In genomic region chr10:85916498-85917309, GRCm38 (mm10) we compare ENCODE assay signal across 8 mouse cellular contexts. TPM values are rescaled to one million over a fixed set of nuclear protein-coding genes. Genes with fewer than 3 reads are reported as not detected.
DNase-seq lines count a peak whose midpoint lies in the region; ATAC-seq and TF ChIP-seq lines count a peak whose summit lies in the region.

Gene Prdm4, minus strand, starts transcription at chr10:85917142.

- DNase-seq in CH12.LX (ENCODE audit: extremely low read depth): peak; percentile 99
- peak; percentile 98 for DNase-seq in c-Kit-positive CD71-positive TER-119-negative erythroid progenitor cells, embryonic 14.5 days (ENCODE audit: low read depth)
- peak; percentile 98 for DNase-seq in forebrain, embryonic 11.5 days (ENCODE audit: low spot score)
- DNase-seq in kidney, postnatal 36 days: peak; percentile 99
- peak; percentile 99 for DNase-seq in telencephalon, adult 2 months (ENCODE audit: low read depth, low spot score)

- no peak for TF ChIP-seq EP300 in CH12.LX (IDR thresholded peaks at IDR 0.05; ENCODE audit: low read length)

- no peaks in the 10 kb centered on the region for H3K9me3 ChIP-seq in CH12.LX (replicated peaks; ENCODE audit: low read length)
- no peaks in the 10 kb centered on the region for H3K9me3 ChIP-seq in forebrain, embryonic 11.5 days (ENCODE audit: control insufficient read depth, low read length)
- no peaks in the 10 kb centered on the region for H3K9me3 ChIP-seq in heart, embryonic 16.5 days (replicated peaks; ENCODE audit: control insufficient read depth, low read length)
- H3K9me3 ChIP-seq in liver, embryonic 15.5 days (replicated peaks): no peaks in the 10 kb centered on the region
- no peaks in the 10 kb centered on the region for H3K9me3 ChIP-seq in neural tube, embryonic 12.5 days

- peaks cover 24% of the 10 kb centered on the region for H3K79me2 ChIP-seq in CH12.LX (replicated peaks; ENCODE audit: control insufficient read depth, extremely low read depth, insufficient read depth, poor library complexity, severe bottlenecking)

- WGBS in forebrain, embryonic 11.5 days: under 1% methylated on average over 80 of the region's 90 CpGs
- under 1% methylated on average over 82 of the region's 90 CpGs for WGBS in heart, embryonic 16.5 days
- WGBS in liver, embryonic 15.5 days (ENCODE audit: insufficient replicate concordance): under 1% methylated on average over 79 of the region's 90 CpGs
- under 1% methylated on average over 78 of the region's 90 CpGs for WGBS in neural tube, embryonic 12.5 days

- no peak for TF ChIP-seq CTCF in CH12.LX (conservative IDR thresholded peaks at IDR 0.05 in 1 of 2, IDR thresholded peaks at IDR 0.05 in 1 of 2; ENCODE audit: low read depth in 2 of 2, low read length in 2 of 2)

- peak within 1 kb of the TSS; percentile 92 for H3K9ac ChIP-seq in CH12.LX (ENCODE audit: insufficient read depth, low read depth)
- peak within 1 kb of the TSS; percentile 86 for H3K9ac ChIP-seq in forebrain, embryonic 11.5 days (ENCODE audit: low read length)
- H3K9ac ChIP-seq in heart, embryonic 16.5 days (ENCODE audit: low read length): peak within 1 kb of the TSS; percentile 85
- peak within 1 kb of the TSS; percentile 82 for H3K9ac ChIP-seq in liver, embryonic 15.5 days
- H3K9ac ChIP-seq in neural tube, embryonic 12.5 days: peak within 1 kb of the TSS; percentile 87

- in situ Hi-C loops in CH12.LX (cut with MboI; ENCODE audit: low pct_ligation_motif_present, low pct_unique_long_range_greater_than_20kb, low sequenced_read_pairs): no loop called here

- peak within 1 kb of the TSS; percentile 35; the same call in 1 of the 2 replicates for H3K27ac ChIP-seq in CH12.LX (ENCODE audit: insufficient read depth, low read depth)
- peak within 1 kb of the TSS; percentile 50 for H3K27ac ChIP-seq in forebrain, embryonic 11.5 days (ENCODE audit: low read depth, low read length)
- peak within 1 kb of the TSS; percentile 85 for H3K27ac ChIP-seq in heart, embryonic 16.5 days (ENCODE audit: low read length)
- H3K27ac ChIP-seq in liver, embryonic 15.5 days (replicated peaks): peak within 1 kb of the TSS; percentile 90
- peak within 1 kb of the TSS; percentile 59; the same call in 1 of the 2 replicates for H3K27ac ChIP-seq in neural tube, embryonic 12.5 days

- H3K4me3 ChIP-seq in CH12.LX (replicated peaks in 1 of 3; ENCODE audit: low read depth in 2 of 3, low read length in 2 of 3, poor library complexity in 1 of 3): peak within 1 kb of the TSS; percentile 65 to 93 (median 91)
- peak within 1 kb of the TSS; percentile 91 for H3K4me3 ChIP-seq in forebrain, embryonic 11.5 days (ENCODE audit: low read depth, low read length)
- peak within 1 kb of the TSS; percentile 84 for H3K4me3 ChIP-seq in heart, embryonic 16.5 days (ENCODE audit: low read length)
- H3K4me3 ChIP-seq in liver, embryonic 15.5 days (replicated peaks): peak within 1 kb of the TSS; percentile 78
- peak within 1 kb of the TSS; percentile 98 for H3K4me3 ChIP-seq in neural tube, embryonic 12.5 days

- H3K27me3 ChIP-seq in CH12.LX (replicated peaks): peaks cover 13% of the 10 kb centered on the region
- H3K27me3 ChIP-seq in forebrain, embryonic 11.5 days (ENCODE audit: control insufficient read depth, insufficient read depth, low read length): no peaks in the 10 kb centered on the region
- peaks cover 4% of the 10 kb centered on the region; the same call in 1 of the 2 replicates for H3K27me3 ChIP-seq in heart, embryonic 16.5 days (ENCODE audit: control insufficient read depth, insufficient read depth, low read length)
- peaks cover 14% of the 10 kb centered on the region for H3K27me3 ChIP-seq in liver, embryonic 15.5 days
- no peaks in the 10 kb centered on the region; the same call in 1 of the 2 replicates for H3K27me3 ChIP-seq in neural tube, embryonic 12.5 days (replicated peaks)

- peak; percentile 99 for ATAC-seq in forebrain, embryonic 11.5 days (replicated peaks; ENCODE audit: low FRiP score)
- ATAC-seq in heart, embryonic 16.5 days (replicated peaks; ENCODE audit: extremely low read depth, insufficient read depth, low FRiP score): peak; percentile 100
- peak; percentile 98 for ATAC-seq in liver, embryonic 15.5 days (ENCODE audit: insufficient read depth)
- ATAC-seq in neural tube, embryonic 12.5 days (ENCODE audit: low FRiP score, low read depth): peak; percentile 99

- H3K36me3 ChIP-seq in CH12.LX (replicated peaks in 1 of 2; ENCODE audit: control insufficient read depth in 1 of 2, insufficient read depth in 1 of 2, low read length in 1 of 2): peaks cover 23 to 29% of the 10 kb centered on the region in 2 experiments
- no peaks in the 10 kb centered on the region for H3K36me3 ChIP-seq in forebrain, embryonic 11.5 days (ENCODE audit: control insufficient read depth, insufficient read depth, low read length)
- H3K36me3 ChIP-seq in heart, embryonic 16.5 days (ENCODE audit: control insufficient read depth, insufficient read depth): peaks cover 21% of the 10 kb centered on the region
- H3K36me3 ChIP-seq in liver, embryonic 15.5 days (replicated peaks): peaks cover 25% of the 10 kb centered on the region
- peaks cover 27% of the 10 kb centered on the region for H3K36me3 ChIP-seq in neural tube, embryonic 12.5 days

- no peak for TF ChIP-seq RAD21 in CH12.LX (IDR thresholded peaks at IDR 0.05; ENCODE audit: low read depth, low read length)

- peak; percentile 70 for TF ChIP-seq POLR2A in CH12.LX (IDR thresholded peaks at IDR 0.05; ENCODE audit: low read depth, low read length)

- dilution Hi-C loops in CH12.LX (cut with MboI; ENCODE audit: extremely low pct_ligation_motif_present, extremely low pct_unique_long_range_greater_than_20kb, low sequenced_read_pairs): no loop called here

- peak within 1 kb of the TSS; percentile 99 for H3K4me2 ChIP-seq in CH12.LX (ENCODE audit: insufficient read depth, low read depth, poor library complexity, severe bottlenecking)
- H3K4me2 ChIP-seq in forebrain, embryonic 11.5 days (ENCODE audit: low read depth, low read length, severe bottlenecking): peak within 1 kb of the TSS; percentile 54
- H3K4me2 ChIP-seq in heart, embryonic 16.5 days (ENCODE audit: low read depth, low read length): peak within 1 kb of the TSS; percentile 92
- peak within 1 kb of the TSS; percentile 96 for H3K4me2 ChIP-seq in liver, embryonic 15.5 days
- peak within 1 kb of the TSS; percentile 61 for H3K4me2 ChIP-seq in neural tube, embryonic 12.5 days (replicated peaks)

- H3K4me1 ChIP-seq in CH12.LX (ENCODE audit: control insufficient read depth in 1 of 2, insufficient read depth in 2 of 2): peaks cover 5 to 16% of the 10 kb centered on the region in 2 experiments
- peaks cover 12% of the 10 kb centered on the region; the same call in 1 of the 2 replicates for H3K4me1 ChIP-seq in forebrain, embryonic 11.5 days (replicated peaks; ENCODE audit: control insufficient read depth, insufficient read depth, low read length)
- H3K4me1 ChIP-seq in heart, embryonic 16.5 days (ENCODE audit: control insufficient read depth, insufficient read depth, low read length): peaks cover 12% of the 10 kb centered on the region
- peaks cover 27% of the 10 kb centered on the region for H3K4me1 ChIP-seq in liver, embryonic 15.5 days (replicated peaks)
- peaks cover 10% of the 10 kb centered on the region for H3K4me1 ChIP-seq in neural tube, embryonic 12.5 days

TF ChIP-seq in CH12.LX, 34 proteins besides CTCF, POLR2A, EP300 and RAD21 (continues in another document):
- TF ChIP-seq GABPA (IDR thresholded peaks at IDR 0.05; ENCODE audit: insufficient replicate concordance, low read depth, low read length): peak; percentile 12; the same call in 1 of the 2 replicates
- peak; percentile 62 for TF ChIP-seq ETS1 (conservative IDR thresholded peaks at IDR 0.05; ENCODE audit: low read depth, low read length)
- no peak for TF ChIP-seq USF2 (conservative IDR thresholded peaks at IDR 0.05; ENCODE audit: low read depth, low read length)
- TF ChIP-seq MAZ (IDR thresholded peaks at IDR 0.05; ENCODE audit: low read depth, low read length): peak; percentile 90
- TF ChIP-seq NRF1 (IDR thresholded peaks at IDR 0.05; ENCODE audit: low read depth, low read length): peak; percentile 68
- TF ChIP-seq MEF2A (IDR thresholded peaks at IDR 0.05; ENCODE audit: borderline replicate concordance, low read depth, low read length): peak; percentile 74; the same call in 1 of the 2 replicates
- peak; percentile 67; the same call in 1 of the 2 replicates for TF ChIP-seq IRF4 (IDR thresholded peaks at IDR 0.05; ENCODE audit: low read depth, low read length)
- TF ChIP-seq MAX (IDR thresholded peaks at IDR 0.05; ENCODE audit: low read length): peak; percentile 95
- peak; percentile 97 for TF ChIP-seq MYC (IDR thresholded peaks at IDR 0.05; ENCODE audit: low read depth, low read length)
- peak; percentile 100 for TF ChIP-seq MXI1 (IDR thresholded peaks at IDR 0.05; ENCODE audit: low read depth, low read length)
- peak; percentile 86 for TF ChIP-seq HCFC1 (IDR thresholded peaks at IDR 0.05; ENCODE audit: low read depth, low read length)
- TF ChIP-seq RCOR1 (conservative IDR thresholded peaks at IDR 0.05; ENCODE audit: low read depth, low read length): no peak
- peak; percentile 41 for TF ChIP-seq TCF12 (IDR thresholded peaks at IDR 0.05; ENCODE audit: low read depth, low read length)
- TF ChIP-seq KAT2A (IDR thresholded peaks at IDR 0.05; ENCODE audit: insufficient replicate concordance, low read length): peak; percentile 78; the same call in 1 of the 2 replicates
- TF ChIP-seq SMC3 (IDR thresholded peaks at IDR 0.05; ENCODE audit: low read depth, low read length): no peak
- TF ChIP-seq TBP (conservative IDR thresholded peaks at IDR 0.05; ENCODE audit: low read depth, low read length): no peak
- peak; percentile 40; the same call in 1 of the 2 replicates for TF ChIP-seq USF1 (IDR thresholded peaks at IDR 0.05; ENCODE audit: low read depth, low read length)
- no peak for TF ChIP-seq POLR2AphosphoS2 (IDR thresholded peaks at IDR 0.05; ENCODE audit: low read depth, low read length)
- peak; percentile 100 for TF ChIP-seq SIN3A (IDR thresholded peaks at IDR 0.05; ENCODE audit: low read length)
- peak; percentile 66; the same call in 1 of the 2 replicates for TF ChIP-seq CHD2 (IDR thresholded peaks at IDR 0.05; ENCODE audit: low read length)
- TF ChIP-seq NELFE (IDR thresholded peaks at IDR 0.05; ENCODE audit: low read depth, low read length): peak; percentile 52; the same call in 1 of the 2 replicates
- peak; percentile 99 for TF ChIP-seq ELF1 (IDR thresholded peaks at IDR 0.05; ENCODE audit: low read depth, low read length)

RNA-seq across cellular contexts. Expression of gene Prdm4, which starts in this region (rescaled TPM):
- total RNA-seq in CH12.LX (2012; rRNA removed): 19.0 and 21.1 TPM in 2 replicates
- 23.0 and 23.2 TPM in 2 replicates for total RNA-seq in CH12.LX (2014; rRNA removed)
- 26.5 and 27.9 TPM in 2 replicates for polyA plus RNA-seq in CH12.LX (2012; ENCODE audit: insufficient read length, low read depth)
- 35.4 and 42.7 TPM in 2 replicates for polyA plus RNA-seq in forebrain, embryonic 11.5 days (2014; fragmentation: Nextera tagmentation; extraction: Ambion mirVana)
- 9.0 TPM in 2 replicates for polyA plus RNA-seq in heart, embryonic 16.5 days (2015; fragmentation: Nextera tagmentation; extraction: Ambion mirVana)
- polyA plus RNA-seq in liver, embryonic 15.5 days (2015; fragmentation: Nextera tagmentation; extraction: Ambion mirVana): 4.6 and 5.7 TPM in 2 replicates
- polyA plus RNA-seq in neural tube, embryonic 12.5 days (2016; fragmentation: Nextera tagmentation; extraction: Ambion mirVana): 32.2 and 37.3 TPM in 2 replicates

Comparison
In these comparisons a context has a peak if more than half of its experiments do, and no peak if none do; other contexts are left out.
1. Peak in every context shown above with its lines: DNase-seq, ATAC-seq, H3K4me3 ChIP-seq and H3K27ac ChIP-seq.
2. H3K27ac ChIP-seq: peak in every context shown above with its lines; median percentile 90 in liver, embryonic 15.5 days; 85 in heart, embryonic 16.5 days; 59 in neural tube, embryonic 12.5 days; 50 in forebrain, embryonic 11.5 days; 35 in CH12.LX.